Mouse (Mus musculus) heart, embryonic 10.5 days (tissue): ENCODE measurements around the gene H2-M10.2. TPM values are rescaled to one million over a fixed set of nuclear protein-coding genes. Genes with fewer than 3 reads are reported as not detected.
A peak's percentile ranks its signal among the peaks of the same experiment; 100 is the strongest.

Source experiments
- DNase-seq: peaks from one replicate; pipeline ENCODE4 v3.0.0-alpha.2; 2017; ENCODE audit warnings: low spot score
- H3K27ac ChIP-seq: fragments of 300-500 bp; sonication (generic); 2 replicates; pipeline ENCODE4 v1.5.1; 2016; ENCODE audit warnings: mild to moderate bottlenecking
- H3K27me3 ChIP-seq: fragments of 300-500 bp; sonication (generic); 2 replicates; pipeline ENCODE4 v1.6.1; 2016; ENCODE audit warnings: mild to moderate bottlenecking; ENCODE audit not compliant: poor library complexity, insufficient read depth, severe bottlenecking
- H3K36me3 ChIP-seq: fragments of 300-500 bp; sonication (generic); 2 replicates; pipeline ENCODE4 v1.6.1; 2016; ENCODE audit warnings: mild to moderate bottlenecking, moderate library complexity
- H3K4me1 ChIP-seq: fragments of 300-500 bp; sonication (generic); 2 replicates; pipeline ENCODE4 v1.6.1; 2016; ENCODE audit warnings: mild to moderate bottlenecking
- H3K4me3 ChIP-seq: fragments of 300-500 bp; sonication (generic); 2 replicates; pipeline ENCODE4 v1.5.1; 2016; ENCODE audit warnings: mild to moderate bottlenecking, moderate library complexity
- H3K9me3 ChIP-seq: fragments of 300-500 bp; sonication (generic); 2 replicates; pipeline ENCODE4 v1.6.1; 2016; ENCODE audit warnings: mild to moderate bottlenecking, moderate library complexity
- WGBS: fragments of 180-500 bp; shearing (Covaris S2); methylation state at CpG from one replicate; pipeline ENCODE4 v1.1.7; 2016; 5-methylcytosine and 5-hydroxymethylcytosine counted together
- polyA plus RNA-seq: library from polyadenylated mRNA; unstranded; fragments of >200 nt; fragmentation: Nextera tagmentation; extraction: Ambion mirVana; gene quantifications from 2 replicates; pipeline ENCODE4 v1.2.1, GENCODE M21; 2016

The H2-M10.2 gene
- polyA plus RNA-seq, 1 experiment from 2014 or later, result not detected

GRCm38 (mm10) chr17:36270956-36271585 is 15.2 kb downstream of the H2-M10.2 start:
- peak overlapping the region; percentile 99 for H3K27ac ChIP-seq
- peak; percentile 93 for DNase-seq
- peaks cover 17% of the 10 kb centered on the region for H3K4me1 ChIP-seq
- peaks cover 44% of the 10 kb centered on the region for H3K36me3 ChIP-seq
- under 1% methylated on average over 79 of the region's 84 CpGs for WGBS
- H3K4me3 ChIP-seq, result peak overlapping the region; percentile 99
- no peaks in the 10 kb centered on the region for H3K27me3 ChIP-seq
- H3K9me3 ChIP-seq, result no peaks in the 10 kb centered on the region

- no peak for DNase-seq
- H3K27ac ChIP-seq, result no peak overlapping the region
- peaks cover 71% of the 10 kb centered on the region for H3K36me3 ChIP-seq
- 75% methylated on average over 5 of the region's 5 CpGs for WGBS
- no peaks in the 10 kb centered on the region for H3K27me3 ChIP-seq
- H3K9me3 ChIP-seq, result no peaks in the 10 kb centered on the region
- H3K4me3 ChIP-seq, result no peak overlapping the region
- H3K4me1 ChIP-seq, result peaks cover 5% of the 10 kb centered on the region
These were observed 20.5 kb downstream of the H2-M10.2 start for GRCm38 (mm10) chr17:36265834-36266233.

- H3K27me3 ChIP-seq, result no peaks in the 10 kb centered on the region
- H3K9me3 ChIP-seq, result no peaks in the 10 kb centered on the region
- H3K4me3 ChIP-seq, result no peak overlapping the region
- no peak overlapping the region for H3K27ac ChIP-seq
- WGBS, result 89% methylated on average over 3 of the region's 3 CpGs
- H3K4me1 ChIP-seq, result no peaks in the 10 kb centered on the region
- peaks cover 85% of the 10 kb centered on the region for H3K36me3 ChIP-seq
- DNase-seq, result no peak
These were observed 21.9 kb downstream of the H2-M10.2 start for GRCm38 (mm10) chr17:36264273-36264925.

GRCm38 (mm10) chr17:36261511-36262166 is 24.7 kb downstream of the H2-M10.2 start:
- Histone ChIP-seq H3K4me3 (no peak overlapping the region), H3K27me3 (no peaks in the 10 kb centered on the region), H3K27ac (no peak overlapping the region), H3K4me1 (peaks cover 4% of the 10 kb centered on the region; the same call in 1 of the 2 replicates), H3K36me3 (peaks cover 76% of the 10 kb centered on the region), H3K9me3 (no peaks in the 10 kb centered on the region)
- no peak for DNase-seq
- WGBS, result 95% methylated on average over 9 of the region's 9 CpGs

GRCm38 (mm10) chr17:36257969-36258368 is 28.3 kb downstream of the H2-M10.2 start, which contains the start of gene Rpp21:
TSS of gene Rpp21 (minus strand) at chr17:36258069.
- H3K27ac ChIP-seq, result peak within 1 kb of the TSS; percentile 92
- peaks cover 17% of the 10 kb centered on the region for H3K4me1 ChIP-seq
- H3K4me3 ChIP-seq, result peak within 1 kb of the TSS; percentile 82
- DNase-seq, result no peak
- H3K9me3 ChIP-seq, result no peaks in the 10 kb centered on the region
- 52% methylated on average over 6 of the region's 6 CpGs for WGBS
- H3K36me3 ChIP-seq, result peaks cover 50% of the 10 kb centered on the region
- no peaks in the 10 kb centered on the region for H3K27me3 ChIP-seq

- peaks cover 18% of the 10 kb centered on the region for H3K4me1 ChIP-seq
- H3K27me3 ChIP-seq, result no peaks in the 10 kb centered on the region
- H3K4me3 ChIP-seq, result peak overlapping the region; percentile 82
- no peaks in the 10 kb centered on the region for H3K9me3 ChIP-seq
- peak; percentile 87 for DNase-seq
- peaks cover 44% of the 10 kb centered on the region for H3K36me3 ChIP-seq
- 0% methylated on average over 37 of the region's 37 CpGs for WGBS
- H3K27ac ChIP-seq, result peak overlapping the region; percentile 92
These were observed 28.9 kb downstream of the H2-M10.2 start for GRCm38 (mm10) chr17:36257241-36257947.

- H3K27ac ChIP-seq, result no peak overlapping the region
- H3K4me3 ChIP-seq, result no peak overlapping the region
- H3K27me3 ChIP-seq, result peaks cover 30% of the 10 kb centered on the region
- 48% methylated on average over 6 of the region's 6 CpGs for WGBS
- DNase-seq, result no peak
- H3K9me3 ChIP-seq, result no peaks in the 10 kb centered on the region
- 0 out of 2 replicates have a peak, but pooled peaks cover 5% of the 10 kb centered on the region for H3K36me3 ChIP-seq
- H3K4me1 ChIP-seq, result peaks cover 26% of the 10 kb centered on the region
These were observed 33.1 kb downstream of the H2-M10.2 start for GRCm38 (mm10) chr17:36253087-36253600.

GRCm38 (mm10) chr17:36252250-36252876 is 33.9 kb downstream of the H2-M10.2 start:
- 10% methylated on average over 25 of the region's 25 CpGs for WGBS
- H3K9me3 ChIP-seq, result no peaks in the 10 kb centered on the region
- 0 out of 2 replicates have a peak, but pooled peaks cover 5% of the 10 kb centered on the region for H3K36me3 ChIP-seq
- no peak overlapping the region; the same call in 1 of the 2 replicates for H3K27ac ChIP-seq
- H3K4me3 ChIP-seq, result peak overlapping the region; percentile 50
- H3K27me3 ChIP-seq, result peaks cover 33% of the 10 kb centered on the region
- no peak for DNase-seq
- H3K4me1 ChIP-seq, result peaks cover 26% of the 10 kb centered on the region

GRCm38 (mm10) chr17:36248886-36249285 is 37.4 kb downstream of the H2-M10.2 start:
- DNase-seq, result no peak
- Histone ChIP-seq H3K27me3 (peaks cover 33% of the 10 kb centered on the region), H3K27ac (no peak overlapping the region; the same call in 1 of the 2 replicates), H3K36me3 (no peaks in the 10 kb centered on the region), H3K4me1 (peaks cover 9% of the 10 kb centered on the region; the same call in 1 of the 2 replicates), H3K9me3 (no peaks in the 10 kb centered on the region), H3K4me3 (peak overlapping the region; percentile 42)
- WGBS, result 12% methylated on average over 33 of the region's 33 CpGs

GRCm38 (mm10) chr17:36245741-36246140 is 40.5 kb downstream of the H2-M10.2 start:
- H3K36me3 ChIP-seq, result no peaks in the 10 kb centered on the region
- peak; percentile 20 for DNase-seq

GRCm38 (mm10) chr17:36244031-36244430 is 42.3 kb downstream of the H2-M10.2 start:
- Histone ChIP-seq H3K27me3 (peaks cover 22% of the 10 kb centered on the region), H3K9me3 (no peaks in the 10 kb centered on the region), H3K36me3 (no peaks in the 10 kb centered on the region), H3K27ac (no peak overlapping the region), H3K4me3 (no peak overlapping the region), H3K4me1 (peaks cover 11% of the 10 kb centered on the region; the same call in 1 of the 2 replicates)
- peak; percentile 11 for DNase-seq
- 22% methylated on average over 5 of the region's 5 CpGs for WGBS

More at GRCm38 (mm10) chr17:36245741-36246140, 40.5 kb downstream of the H2-M10.2 start:
- Histone ChIP-seq H3K27me3 (peaks cover 32% of the 10 kb centered on the region), H3K27ac (no peak overlapping the region), H3K4me1 (peaks cover 8% of the 10 kb centered on the region; the same call in 1 of the 2 replicates), H3K9me3 (no peaks in the 10 kb centered on the region), H3K4me3 (no peak overlapping the region)
- 87% methylated on average over 2 of the region's 2 CpGs for WGBS
